Mouse (Mus musculus): ENCODE measurements around the gene Arhgap33. TPM values are rescaled to one million over a fixed set of nuclear protein-coding genes. Genes with fewer than 3 reads are reported as not detected.
A peak's percentile ranks its signal among the peaks of the same experiment; 100 is the strongest.

Gene Arhgap33
- total RNA-seq, 2 experiments from 2014 or later: 0.98 to 2.4 TPM

GRCm38 (mm10) chr7:30553810-30554584, 19.1 kb upstream of the Arhgap33 start:
- DNase-seq: no peak
- intact Hi-C loops (cut with DNase I; ENCODE audit: low total_unique reads): no loop called here

- intact Hi-C loops (cut with DNase I; ENCODE audit: low total_unique reads): no loop called here
- peak; percentile 67 for DNase-seq
Observed at GRCm38 (mm10) chr7:30553021-30553589, 18.2 kb upstream of the Arhgap33 start.

DNA sequence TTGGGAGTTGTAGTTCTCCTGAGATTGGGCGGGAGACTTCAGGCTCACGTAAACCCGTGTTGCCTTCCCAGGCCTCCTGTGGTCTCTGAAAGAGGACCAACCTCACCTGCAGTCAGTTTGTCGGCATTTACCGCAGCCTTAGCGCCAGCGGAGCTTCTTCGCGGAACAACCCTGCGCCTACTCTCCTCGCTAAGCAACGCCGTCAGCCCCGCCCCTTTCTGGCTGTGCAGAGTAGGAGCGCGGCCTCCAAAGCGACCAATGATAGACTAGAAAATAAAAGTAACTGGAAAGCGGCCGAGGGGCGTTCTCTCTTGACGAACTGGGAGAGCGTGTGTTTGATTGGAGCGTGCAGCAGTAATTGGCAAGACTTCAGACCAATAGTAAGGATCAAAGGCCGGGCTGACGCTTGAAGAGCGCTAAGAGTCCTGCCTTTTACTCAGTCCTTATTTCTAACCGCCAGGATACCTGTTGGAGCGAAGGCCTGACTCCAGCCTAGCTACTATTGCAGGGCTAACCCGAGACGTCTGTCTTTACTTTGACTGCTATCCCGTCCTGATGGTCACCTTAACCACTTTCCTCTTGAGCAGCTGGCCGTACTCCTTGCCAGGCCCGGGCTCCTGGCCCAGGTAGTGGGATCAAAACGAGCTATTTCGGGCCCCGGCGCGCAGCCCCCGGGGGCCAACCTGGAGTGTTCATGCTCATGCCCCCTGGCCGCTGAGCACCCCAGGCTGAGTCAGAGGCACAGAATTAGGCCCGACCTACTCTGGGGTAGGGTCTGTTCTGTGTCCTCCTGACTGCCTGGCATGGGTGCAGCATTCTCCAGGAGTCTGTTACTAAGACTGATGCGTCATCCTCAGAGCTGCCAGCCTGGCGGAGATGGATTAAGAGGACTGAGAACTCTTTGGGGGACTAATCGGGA, 17.5 kb upstream of the Arhgap33 start, which contains the start of the genes Hspb6 and Proser3:
TSS of gene Hspb6 (plus strand) at position 77 of the 919 bp plus-strand sequence.
TSS of gene Proser3 (minus strand) at position 198 of the 919 bp plus-strand sequence.
- peak; percentile 97 for DNase-seq
- intact Hi-C loops (cut with DNase I; ENCODE audit: low total_unique reads): no loop called here

DNA sequence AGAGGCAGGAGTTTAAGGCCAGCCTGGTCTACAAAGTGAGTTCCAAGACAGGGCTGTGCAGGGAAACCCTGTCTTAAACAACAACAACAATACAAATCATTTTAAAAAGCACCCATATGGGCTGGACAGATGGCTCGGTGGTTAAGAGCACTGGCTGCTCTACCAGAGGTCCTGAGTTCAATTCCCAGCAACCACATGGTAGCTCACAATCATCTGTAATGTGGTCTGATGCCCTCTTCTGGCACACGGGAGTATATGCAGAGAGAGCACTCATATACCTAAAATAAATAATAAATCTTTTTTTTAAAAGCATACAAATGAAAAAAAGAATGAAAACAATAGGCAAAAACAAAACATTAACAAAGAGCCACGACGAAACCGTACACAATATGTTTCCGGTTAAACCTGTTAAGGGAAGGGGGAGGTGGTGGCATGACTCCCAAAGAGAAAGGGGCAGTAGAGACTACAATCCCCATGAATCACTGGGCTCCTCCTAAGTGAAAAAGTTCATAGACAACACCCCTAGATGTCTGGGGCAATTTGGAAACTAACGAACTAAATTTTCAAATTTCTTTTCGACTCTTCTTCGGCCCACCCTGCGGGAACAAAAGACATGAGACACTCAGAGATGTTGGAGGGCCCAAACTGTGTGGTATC, 16.7 kb upstream of the Arhgap33 start:
- intact Hi-C loops (cut with DNase I; ENCODE audit: low total_unique reads): no loop called here
- DNase-seq: peak; percentile 30

DNA sequence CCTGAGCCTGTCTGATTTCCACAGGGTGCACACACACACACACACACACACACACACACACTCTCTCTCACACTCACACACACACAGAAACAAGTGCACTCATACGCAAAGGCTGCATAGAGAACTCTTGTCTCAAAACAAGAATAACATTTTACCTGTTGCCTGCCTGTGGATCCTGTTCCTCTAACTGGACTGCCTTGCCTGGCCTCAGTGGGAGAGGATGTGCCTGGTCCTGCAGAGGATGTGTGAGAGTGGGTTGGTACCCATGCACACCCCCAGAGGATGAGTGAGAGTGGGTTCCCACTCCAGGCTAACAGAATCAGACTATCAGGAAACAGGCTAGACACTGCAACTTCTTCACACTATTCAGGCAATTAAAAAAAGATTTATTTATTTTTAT, 15.7 kb upstream of the Arhgap33 start:
- intact Hi-C loops (cut with DNase I; ENCODE audit: low total_unique reads): no loop called here

GRCm38 (mm10) chr7:30549880-30550279, 15.0 kb upstream of the Arhgap33 start:
- DNase-seq: no peak
- intact Hi-C loops (cut with DNase I; ENCODE audit: low total_unique reads): no loop called here

More for the DNA sequence above, 15.7 kb upstream of the Arhgap33 start:
- no peak for DNase-seq

GRCm38 (mm10) chr7:30544327-30544726, 9.5 kb upstream of the Arhgap33 start:
- intact Hi-C loops (cut with DNase I; ENCODE audit: low total_unique reads): no loop called here
- no peak for DNase-seq

- no peak for DNase-seq
- intact Hi-C loops (cut with DNase I; ENCODE audit: low total_unique reads): no loop called here
Observed at GRCm38 (mm10) chr7:30540572-30540971, 5.7 kb upstream of the Arhgap33 start.

- DNase-seq: no peak
- intact Hi-C loops (cut with DNase I; ENCODE audit: low total_unique reads): no loop called here
Observed at GRCm38 (mm10) chr7:30533941-30534632, 773 bp downstream of the Arhgap33 start.

DNA sequence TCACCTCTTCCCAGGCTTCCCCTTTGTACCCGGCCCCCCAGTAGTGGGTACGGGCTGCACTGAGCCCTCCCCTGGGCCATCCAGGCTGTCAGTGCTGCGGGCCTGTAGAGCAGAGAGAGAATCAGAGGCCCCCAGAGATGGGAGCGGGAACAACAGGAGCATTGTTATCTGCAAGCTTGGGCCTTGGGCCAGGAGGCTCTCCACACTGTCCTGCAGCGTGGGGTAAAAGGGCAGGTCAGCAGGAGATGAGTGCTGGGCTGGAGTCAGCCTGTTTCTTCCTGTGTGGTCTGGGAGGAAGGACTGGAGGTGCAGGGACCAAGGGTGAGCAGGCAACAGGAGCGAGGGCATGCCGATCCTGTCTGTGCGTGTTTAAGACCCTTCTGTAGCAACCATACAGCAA, 1.9 kb downstream of the Arhgap33 start:
- intact Hi-C loops (cut with DNase I; ENCODE audit: low total_unique reads): no loop called here
- peak; percentile 35 for DNase-seq

- no peak for DNase-seq
- intact Hi-C loops (cut with DNase I; ENCODE audit: low total_unique reads): no loop called here
Observed at GRCm38 (mm10) chr7:30531291-30531815, 3.5 kb downstream of the Arhgap33 start.

DNA sequence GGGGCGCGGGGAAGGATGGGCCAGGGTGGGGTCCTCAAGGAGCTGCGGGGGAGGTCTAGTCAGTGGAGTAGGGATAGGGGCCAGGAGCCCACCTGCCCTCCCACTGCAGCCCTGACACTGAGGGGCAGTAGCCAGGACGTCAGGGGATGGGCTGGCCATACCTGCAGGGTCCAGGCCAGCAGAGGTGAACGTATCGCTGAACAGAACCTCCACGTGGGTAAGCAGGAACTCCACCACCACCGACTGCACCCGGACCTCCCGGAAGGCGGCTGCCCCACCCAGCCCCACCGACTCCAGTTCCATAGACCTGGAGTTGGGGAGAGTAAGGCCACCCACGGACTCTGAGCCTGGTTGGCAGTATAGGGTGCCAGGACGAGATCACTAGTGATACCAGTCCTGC, 7.9 kb downstream of the Arhgap33 start:
- intact Hi-C loops (cut with DNase I; ENCODE audit: low total_unique reads): no loop called here

GRCm38 (mm10) chr7:30526399-30526798, 8.5 kb downstream of the Arhgap33 start:
- intact Hi-C loops (cut with DNase I; ENCODE audit: low total_unique reads): no loop called here
- DNase-seq: no peak

More for the DNA sequence above, 7.9 kb downstream of the Arhgap33 start:
- DNase-seq: no peak

DNA sequence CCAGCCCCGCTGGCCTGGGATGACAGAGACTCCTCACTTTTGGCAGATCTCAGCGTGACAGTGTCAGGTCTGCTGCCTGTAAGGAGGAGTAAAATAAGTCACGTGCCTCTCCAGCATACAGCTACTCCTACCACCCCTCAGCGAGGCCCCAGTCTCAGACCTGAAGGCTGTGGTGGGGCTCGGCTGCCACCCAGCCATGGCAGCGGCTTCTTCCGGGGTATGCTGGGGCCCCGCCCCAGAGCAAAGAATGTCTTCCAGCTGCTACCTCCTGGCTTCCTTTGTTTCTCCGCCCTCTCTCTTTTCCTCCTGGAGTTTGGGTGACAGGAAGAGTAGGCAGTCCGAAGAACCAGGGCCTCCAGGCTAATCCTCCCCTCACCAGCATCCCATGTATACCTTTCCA, 8.9 kb downstream of the Arhgap33 start:
- intact Hi-C loops (cut with DNase I; ENCODE audit: low total_unique reads): no loop called here
- no peak for DNase-seq

DNA sequence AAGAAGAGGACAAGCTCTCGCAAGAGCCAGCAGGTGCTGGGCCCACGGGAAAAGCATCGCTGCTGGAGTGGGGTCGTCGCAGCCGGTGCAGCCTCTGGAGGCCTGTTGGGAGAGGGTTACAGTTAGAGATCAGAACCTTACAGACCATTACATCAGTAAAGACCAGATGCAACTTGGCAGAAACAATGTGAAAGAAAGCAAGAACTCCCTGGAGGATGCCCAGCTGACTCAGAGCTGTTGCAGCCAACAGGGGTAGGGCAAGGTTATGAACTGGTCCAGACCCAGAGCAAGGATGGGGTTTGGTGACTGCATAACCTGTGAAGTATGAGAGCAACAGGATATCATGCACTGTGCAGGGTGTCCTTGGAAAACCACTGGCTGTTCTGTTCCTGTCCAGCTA, 10.4 kb downstream of the Arhgap33 start:
- DNase-seq: no peak
- intact Hi-C loops (cut with DNase I; ENCODE audit: low total_unique reads): no loop called here

GRCm38 (mm10) chr7:30522871-30523270, 12.0 kb downstream of the Arhgap33 start:
- DNase-seq: no peak
- intact Hi-C loops (cut with DNase I; ENCODE audit: low total_unique reads): no loop called here

- DNase-seq: no peak
- intact Hi-C loops (cut with DNase I; ENCODE audit: low total_unique reads): no loop called here
Observed at GRCm38 (mm10) chr7:30520856-30521255, 14.0 kb downstream of the Arhgap33 start.

DNA sequence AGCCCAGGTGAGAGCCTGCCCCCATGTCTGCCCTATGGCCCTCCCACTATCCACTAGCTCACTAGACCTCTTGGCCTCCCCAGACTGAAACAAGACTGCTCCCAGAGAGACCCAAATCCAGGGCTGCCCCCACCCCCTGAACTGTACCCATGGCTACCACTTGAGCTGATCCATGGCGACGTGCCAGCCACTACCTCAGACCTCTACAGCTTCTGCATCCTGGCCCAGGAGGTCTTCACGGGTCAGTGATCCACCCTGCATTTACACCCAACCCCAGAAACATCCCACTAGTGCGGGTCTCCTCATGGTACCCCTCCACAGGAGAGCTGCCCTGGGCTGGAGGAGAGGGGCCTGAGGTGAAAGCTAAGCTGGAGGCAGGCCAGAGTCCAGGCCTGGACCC, 14.5 kb downstream of the Arhgap33 start:
- intact Hi-C loops (cut with DNase I; ENCODE audit: low total_unique reads): no loop called here
- no peak for DNase-seq

GRCm38 (mm10) chr7:30518325-30518724, 16.5 kb downstream of the Arhgap33 start:
- intact Hi-C loops (cut with DNase I; ENCODE audit: low total_unique reads): no loop called here
- DNase-seq: no peak
